Mouse (Mus musculus) c-Kit-negative CD71-positive TER-119-positive erythroid progenitor cells, embryonic 14.5 days (primary cell): ENCODE measurements around the gene Nup98.

Experiments
- DNase-seq: peaks from one replicate; pipeline ENCODE4 v3.0.0-alpha.2; 2013; ENCODE audit warnings: low read depth, low spot score

Nup98 gene

DNA sequence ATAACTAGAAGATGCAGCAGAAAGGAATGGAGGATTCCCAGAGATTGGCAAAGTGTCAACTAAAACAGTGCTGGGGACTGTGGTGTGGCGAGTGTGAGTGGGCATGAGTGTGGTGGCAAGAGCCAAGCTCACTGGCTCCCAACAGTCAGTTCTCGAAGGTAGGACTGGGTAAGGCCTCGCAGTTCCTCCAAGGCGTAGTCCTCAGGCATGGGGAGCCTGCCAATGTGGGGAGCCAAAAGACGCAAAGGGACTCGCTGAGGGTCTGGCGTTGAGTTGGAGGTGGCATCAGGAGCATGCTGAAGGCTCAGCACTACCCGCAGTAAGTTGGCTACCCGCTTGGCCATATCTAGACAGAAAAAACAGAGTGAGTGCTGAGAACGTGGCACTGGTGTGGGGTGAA lies 89.7 kb downstream of the Nup98 start:
- no peak for DNase-seq

DNA sequence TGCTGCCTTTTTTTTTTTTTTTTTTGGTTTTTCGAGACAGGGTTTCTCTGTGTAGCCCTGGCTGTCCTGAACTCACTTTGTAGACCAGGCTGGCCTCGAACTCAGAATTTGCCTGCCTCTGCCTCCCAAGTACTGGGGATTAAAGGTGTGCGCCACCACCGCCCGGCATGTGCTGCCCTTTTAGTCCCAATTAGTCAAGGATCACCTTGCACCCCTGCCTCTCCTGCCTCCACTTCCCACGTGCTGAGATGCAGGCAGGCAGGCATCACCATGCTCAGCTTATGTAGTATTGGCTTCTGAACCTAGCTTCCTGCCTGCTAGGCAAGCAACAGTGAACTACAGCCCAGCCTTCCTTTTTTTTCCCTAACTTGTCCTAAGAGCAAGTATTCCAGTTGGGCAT lies 92.6 kb downstream of the Nup98 start:
- DNase-seq = no peak

DNA sequence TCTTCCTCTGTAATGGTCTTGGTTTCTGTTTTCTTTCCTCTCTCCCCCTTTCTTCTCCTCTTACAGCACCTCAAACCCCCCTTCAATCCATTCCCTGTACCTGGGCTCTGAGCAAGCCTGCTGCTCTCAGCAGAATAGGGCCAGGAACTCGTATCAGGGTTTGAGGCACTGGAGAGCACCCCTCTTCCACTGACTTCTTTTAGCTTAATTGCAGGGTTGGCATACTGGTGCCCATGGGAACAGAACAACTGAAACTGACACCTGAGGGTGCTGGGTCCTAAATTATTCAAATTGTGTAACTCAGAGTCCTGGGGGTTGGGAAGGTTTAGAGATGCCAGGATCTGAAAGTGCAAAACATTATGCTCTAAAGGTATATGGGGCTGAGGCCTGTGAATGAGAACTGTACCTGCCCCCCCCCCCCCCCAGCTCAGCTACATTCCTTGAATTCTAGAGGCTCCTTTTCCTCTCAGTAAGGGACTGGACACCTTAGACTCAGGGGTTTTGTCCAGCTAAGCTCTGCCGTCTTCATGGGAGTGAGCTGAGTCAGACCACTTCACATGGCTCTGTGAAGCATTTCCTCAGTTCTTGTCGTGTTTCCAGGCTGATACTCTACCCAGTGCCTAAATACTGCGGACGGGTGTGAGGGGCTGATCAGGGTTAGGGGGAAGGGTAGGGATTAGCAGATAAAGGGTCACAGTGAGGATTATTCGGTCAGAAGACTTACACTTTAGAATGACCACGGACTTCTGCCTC lies 93.2 kb downstream of the Nup98 start, which contains the start of gene Chrna10:
Gene Chrna10, minus strand, starts transcription at position 250 of the 753 bp plus-strand sequence.
- DNase-seq = no peak

DNA sequence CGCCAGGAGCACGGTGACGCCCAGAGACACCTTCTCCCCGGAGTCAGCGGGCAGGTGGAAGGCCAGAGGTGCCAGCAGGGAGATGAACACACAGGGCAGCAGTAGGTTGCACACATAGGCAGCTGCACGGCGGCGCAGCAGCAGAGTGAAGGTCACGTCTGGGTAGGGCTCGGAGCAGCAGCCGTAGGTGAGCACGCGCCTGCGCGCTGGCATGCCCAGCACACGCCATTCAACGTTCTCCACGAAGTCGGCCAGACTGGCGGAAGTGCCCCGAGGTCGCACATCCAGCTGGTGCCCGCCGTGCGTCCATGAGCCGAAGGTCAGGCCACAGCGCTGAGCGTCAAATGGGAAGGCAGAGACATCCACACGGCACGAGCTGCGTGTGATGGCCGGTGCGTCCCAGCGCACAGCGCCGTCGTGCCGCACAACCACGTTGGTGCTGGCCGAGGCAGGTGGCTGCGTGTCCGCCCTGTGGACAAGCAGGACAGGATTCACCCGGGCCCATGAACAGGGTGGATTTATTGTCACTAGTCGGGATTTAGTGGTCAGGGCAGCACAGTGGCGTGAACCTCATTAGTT lies 96.7 kb downstream of the Nup98 start:
- no peak for DNase-seq

DNA sequence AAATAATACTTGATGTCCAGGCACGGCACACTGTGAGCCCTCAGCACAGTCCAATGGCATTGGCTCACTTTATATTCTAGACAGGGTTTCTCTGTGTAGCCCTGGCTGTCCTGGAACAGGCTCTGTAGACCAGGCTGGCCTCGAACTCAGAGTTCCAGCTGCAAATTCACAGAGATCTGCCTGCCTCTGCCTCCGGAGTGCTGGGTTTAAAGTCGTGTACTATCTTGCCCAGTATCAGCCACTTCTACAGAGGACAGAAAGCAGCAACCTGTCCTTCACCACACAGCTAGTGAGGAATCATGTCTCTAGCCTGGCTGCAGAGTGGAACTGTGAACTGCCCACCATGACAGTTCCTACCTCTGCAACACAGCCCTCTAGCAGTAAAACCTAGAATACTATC lies 100.2 kb downstream of the Nup98 start:
- no peak for DNase-seq

DNA sequence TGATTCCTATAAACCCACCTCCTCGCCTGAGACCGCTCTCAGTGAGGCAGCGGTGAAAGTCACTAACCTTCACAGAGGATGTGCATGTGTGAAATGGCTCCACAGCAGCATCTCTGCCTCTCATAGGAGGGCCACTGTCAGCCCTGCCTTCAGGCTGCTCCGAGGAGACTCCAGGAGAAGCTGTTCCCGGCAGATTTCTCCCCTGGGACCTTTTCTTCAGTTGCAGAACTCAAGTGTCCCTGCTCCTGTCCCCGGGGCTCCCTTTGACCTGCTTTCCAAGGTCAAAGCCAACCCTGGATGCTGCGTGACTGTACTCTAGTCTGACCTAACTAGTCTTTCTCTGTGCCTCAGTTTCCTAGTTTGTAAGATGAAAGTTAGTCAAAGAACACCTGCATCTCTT lies 100.8 kb downstream of the Nup98 start, which contains the start of gene Art5:
Gene Art5, minus strand, starts transcription at position 319 of the 400 bp plus-strand sequence.
- DNase-seq = no peak

DNA sequence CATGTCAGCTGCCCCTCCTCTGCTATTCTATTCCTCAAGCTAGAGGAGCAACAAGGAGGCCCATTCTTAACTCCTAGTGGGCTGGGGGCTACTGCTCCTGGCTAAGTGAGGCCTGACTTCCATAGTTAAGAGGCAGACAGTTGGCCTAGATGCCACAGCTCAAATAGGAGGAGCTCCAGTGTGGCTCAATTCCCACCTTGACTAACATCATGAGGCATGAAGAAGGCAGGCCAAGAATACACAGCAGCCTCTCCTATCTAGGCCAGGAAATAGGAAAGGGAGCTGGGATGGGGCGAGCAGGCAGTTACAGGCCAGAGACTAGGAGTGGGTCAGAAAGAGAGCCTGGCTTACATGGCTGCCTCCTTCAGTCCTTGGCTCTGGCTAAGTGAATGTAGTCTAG lies 101.8 kb downstream of the Nup98 start:
- no peak for DNase-seq

DNA sequence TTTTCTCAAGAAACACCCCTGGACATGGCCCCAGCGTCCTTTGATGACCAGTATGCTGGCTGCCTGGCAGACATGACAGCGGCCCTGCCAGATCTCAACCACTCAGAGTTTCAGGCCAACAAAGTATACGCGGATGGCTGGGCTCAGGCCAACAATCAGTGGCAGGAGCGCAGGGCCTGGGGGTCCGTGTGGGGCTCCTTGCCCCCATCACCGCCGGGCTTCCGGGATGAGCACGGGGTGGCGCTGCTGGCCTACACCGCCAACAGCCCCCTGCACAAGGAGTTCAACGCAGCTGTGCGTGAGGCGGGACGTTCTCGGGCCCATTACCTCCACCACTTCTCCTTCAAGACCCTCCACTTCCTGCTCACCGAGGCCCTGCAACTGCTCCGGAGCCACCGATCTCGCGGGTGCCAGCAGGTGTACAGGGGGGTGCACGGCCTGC lies 103.3 kb downstream of the Nup98 start:
- no peak for DNase-seq

DNA sequence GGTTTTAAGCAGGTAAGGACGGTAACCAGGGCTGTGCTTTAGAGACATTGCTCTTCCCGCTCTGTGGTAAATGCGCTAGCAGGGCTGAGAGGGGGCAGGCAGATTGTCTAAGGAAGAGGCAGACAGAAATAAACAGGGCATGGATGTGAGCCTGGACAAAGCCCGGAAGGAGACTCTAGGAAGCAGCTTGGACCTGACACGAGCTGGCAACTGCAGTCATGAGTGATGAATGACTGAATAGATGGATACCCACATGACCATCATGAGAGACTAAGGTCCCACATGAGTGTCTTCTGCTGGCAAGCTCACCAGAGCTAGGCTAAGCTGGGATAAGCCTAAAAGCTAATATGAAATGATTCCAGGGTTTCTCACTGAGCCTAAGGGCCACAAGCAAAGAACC lies 105.8 kb downstream of the Nup98 start:
- DNase-seq = no peak

DNA sequence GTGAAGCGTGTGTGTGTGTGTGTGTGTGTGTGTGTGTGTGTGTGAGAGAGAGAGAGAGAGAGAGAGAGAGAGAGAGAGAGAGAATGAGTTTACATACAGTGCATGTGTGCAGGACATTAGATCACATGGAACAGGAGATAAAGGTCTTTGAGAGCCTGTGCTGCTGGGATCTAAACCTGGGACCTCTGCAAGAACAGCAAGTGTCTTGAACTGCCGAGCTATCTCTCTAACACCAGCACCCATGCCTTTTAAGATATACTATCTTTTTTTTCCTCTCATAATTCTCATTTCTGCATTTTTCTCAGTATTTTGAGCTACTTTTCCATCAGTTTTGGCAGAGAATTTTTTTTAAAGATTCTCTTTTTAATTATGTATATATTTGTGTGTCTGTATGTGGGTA lies 106.4 kb downstream of the Nup98 start:
- DNase-seq = no peak

DNA sequence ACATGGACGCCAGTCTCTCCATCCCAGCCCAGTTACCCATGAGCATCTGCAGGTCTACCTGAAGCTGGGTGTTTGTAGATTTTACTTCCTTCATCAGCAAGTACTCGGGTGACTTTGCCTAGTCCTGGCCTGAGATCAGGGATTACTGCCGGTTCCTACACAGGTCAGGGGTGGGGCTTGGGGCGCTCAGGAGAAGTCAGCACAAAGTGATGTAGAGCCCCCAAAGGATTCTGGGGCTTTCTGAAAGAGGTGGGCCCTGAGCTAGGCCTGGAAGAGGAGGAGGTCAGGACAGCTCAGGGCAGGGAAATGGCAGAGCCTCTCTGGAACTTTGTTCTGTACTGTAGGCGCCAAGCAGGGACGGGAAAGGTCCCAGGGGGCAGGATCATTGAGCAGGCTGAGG lies 107.3 kb downstream of the Nup98 start:
- no peak for DNase-seq

DNA sequence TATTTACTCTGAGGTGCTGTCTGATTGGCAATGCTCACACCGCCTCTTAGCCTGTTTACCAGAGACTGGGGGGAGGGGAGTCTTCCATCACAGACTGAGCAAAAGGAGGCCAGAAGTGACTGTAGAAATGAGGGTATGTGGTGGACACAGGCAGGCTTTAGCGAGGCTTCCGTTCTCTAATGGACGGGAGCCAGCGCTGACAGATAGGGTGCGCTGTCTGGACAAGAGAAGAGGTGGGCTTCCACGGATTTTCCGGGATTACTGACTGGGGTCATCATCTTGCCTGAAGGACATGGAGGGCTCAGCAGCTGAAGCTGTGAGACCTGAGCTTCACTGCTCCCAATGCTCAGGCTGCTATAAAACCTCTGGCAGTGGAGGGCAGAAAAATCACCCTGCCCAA lies 107.7 kb downstream of the Nup98 start:
- no peak for DNase-seq

DNA sequence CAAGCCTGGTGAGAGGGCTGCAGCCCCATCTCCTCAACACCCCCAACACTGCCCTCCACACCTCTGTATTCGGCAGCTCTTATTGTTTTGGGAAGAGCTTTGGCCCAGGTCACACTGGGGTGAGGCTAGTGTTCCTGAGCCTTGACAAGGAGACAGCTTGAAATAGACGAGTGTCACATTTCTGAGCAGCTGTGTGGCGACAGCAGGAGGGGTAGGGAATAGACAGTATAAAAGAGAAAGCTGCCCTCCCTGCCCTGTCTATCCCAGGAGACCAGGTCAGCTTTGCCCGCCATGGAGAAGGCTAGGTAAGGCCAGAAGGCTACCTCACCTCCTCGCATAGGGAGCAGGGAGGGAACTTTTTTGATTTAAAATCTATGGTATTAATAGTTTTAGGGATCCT lies 108.5 kb downstream of the Nup98 start, which contains the start of gene Art1:
Gene Art1, plus strand, starts transcription at position 257 of the 400 bp plus-strand sequence.
- no peak for DNase-seq

DNA sequence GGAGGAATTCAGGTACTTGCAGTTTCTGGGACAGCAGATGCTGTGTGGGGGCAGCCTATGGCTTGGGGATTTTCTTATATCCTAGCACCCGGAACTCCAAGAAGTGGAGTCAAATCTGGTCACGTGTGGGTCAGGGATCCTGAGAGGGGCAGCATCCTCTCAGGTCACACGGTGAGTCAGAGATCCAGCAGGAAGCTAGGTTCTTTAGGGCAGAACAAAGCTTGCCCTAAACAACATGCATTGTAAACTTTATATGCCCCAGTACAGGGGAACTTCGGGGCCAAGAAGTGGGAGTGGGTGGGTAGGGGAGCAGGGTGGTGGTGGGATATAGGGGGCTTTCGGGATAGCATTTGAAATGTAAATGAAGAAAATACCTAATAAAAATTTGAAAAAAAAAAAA lies 109.1 kb downstream of the Nup98 start:
- DNase-seq = no peak

DNA sequence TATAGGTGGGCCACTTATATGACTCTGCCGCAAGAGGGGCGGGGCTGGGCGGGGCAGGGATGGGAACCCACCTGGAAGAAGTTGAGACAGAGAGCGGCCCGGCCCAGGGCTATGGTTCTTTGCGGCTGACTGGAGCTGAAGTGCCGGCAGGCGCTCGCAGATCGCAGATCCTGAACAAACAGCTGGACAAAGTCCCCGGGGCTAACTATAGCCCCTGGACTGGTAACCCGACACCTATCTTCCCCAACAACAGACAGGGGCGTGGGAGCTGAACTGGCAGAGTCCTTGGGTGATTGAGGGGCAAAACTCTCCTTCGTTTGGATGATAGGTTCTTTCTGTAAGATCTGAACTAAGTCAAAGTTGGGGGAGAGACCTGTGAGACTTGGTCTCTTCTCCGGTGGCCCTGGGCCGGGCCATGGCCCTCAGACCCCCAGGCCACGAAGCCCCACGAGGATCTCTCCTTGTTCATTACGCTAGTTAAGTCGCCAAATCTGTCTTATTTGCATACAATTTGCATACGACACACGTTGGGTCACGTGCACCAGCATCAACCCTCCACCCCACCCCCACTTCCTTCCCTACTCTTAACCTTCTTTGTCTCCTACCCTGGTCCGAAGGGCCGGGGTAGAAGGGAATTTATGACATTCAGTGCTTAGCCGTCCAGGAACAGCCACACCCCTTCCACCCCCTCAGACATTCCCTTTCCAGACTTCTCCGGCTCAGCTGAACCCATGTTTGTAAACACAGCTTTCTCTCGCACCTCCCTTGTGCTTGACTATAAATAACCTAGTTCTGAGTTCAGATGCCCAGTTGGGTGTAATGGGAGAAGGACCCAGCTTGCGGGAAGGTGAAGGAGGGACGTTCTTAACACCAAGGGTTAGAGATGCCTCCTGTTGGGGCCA lies 110.0 kb downstream of the Nup98 start:
- DNase-seq = no peak

DNA sequence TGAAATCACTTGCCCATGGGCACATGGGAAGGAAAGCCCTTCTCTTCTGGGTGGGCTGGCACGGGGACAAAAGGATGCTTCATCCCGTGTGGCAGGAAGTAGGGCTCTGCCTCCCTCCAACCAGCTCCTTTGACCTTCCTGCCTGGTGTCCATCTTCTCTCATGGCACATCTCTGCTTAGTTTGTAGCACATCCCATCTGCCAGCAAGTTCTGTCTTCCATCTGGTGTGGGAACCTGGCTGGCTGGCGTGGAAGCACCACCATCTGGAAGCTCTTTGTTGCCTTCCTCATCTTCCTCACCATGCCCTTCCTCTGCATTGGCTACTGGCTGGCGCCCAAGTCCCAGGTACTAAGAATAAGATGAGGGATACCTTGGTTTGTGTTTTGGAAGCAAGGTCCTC lies 122.6 kb downstream of the Nup98 start:
- DNase-seq = no peak

DNA sequence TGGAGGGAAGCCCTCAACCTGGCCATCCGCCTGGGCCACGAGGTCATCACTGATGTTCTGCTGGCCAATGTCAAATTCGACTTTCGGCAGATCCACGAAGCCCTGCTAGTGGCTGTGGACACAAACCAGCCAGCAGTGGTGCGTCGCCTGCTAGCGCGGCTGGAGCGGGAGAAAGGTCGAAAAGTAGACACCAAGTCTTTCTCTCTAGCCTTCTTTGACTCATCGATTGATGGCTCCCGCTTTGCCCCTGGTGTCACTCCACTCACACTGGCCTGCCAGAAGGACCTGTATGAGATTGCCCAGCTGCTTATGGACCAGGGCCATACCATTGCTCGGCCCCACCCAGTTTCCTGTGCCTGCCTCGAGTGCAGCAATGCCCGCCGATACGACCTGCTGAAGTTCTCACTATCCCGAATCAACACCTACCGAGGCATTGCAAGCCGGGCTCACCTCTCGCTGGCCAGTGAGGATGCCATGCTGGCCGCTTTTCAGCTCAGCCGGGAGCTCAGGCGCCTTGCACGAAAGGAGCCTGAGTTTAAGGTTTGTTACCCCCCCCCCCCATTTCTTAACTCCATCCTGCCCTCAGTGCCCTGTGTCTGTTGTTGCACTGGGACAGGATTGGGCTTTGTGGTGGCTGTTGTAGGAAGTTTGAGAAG lies 125.8 kb downstream of the Nup98 start:
- DNase-seq = no peak

DNA sequence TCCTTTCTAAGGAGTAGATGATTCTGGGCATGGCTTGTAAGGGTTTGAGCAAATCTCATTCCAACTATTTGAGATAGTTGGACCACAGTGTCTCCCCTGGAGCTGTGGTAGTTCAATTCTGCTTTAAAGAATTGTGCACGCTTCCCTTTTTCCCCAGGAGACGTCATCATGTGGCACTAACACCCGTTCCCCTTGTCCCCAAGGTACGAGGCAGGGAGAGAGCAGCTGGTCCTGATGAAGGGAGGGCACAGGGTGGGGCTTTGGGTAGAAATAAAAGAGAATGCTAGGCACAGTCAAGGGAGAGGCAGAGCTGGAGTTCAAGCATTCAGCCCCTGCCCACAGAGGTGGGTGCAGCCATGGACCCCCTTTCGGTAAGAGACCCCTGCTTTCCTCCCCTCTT lies 127.2 kb downstream of the Nup98 start, which contains the start of gene Trpc2:
Gene Trpc2, plus strand, starts transcription at position 301 of the 400 bp plus-strand sequence.
- no peak for DNase-seq

DNA sequence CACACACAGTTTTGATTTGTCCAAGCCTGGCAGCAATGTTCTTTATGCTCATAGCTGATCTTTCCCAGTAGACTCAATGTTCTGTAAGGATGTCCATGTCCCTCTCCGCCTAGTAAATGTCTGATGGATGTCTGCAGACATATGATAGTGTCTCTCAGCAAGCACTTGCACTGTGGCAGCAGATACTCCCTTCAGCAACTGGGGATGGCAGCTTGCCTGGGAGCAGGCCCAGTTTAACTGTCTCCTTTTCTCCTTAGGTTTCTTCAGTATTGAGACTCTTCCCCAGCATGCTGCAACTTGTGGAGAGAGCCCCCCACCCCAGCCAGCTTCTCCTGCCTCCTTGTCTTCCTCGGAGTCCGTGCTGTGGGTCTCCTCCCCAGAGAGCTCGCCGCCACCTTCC lies 128.2 kb downstream of the Nup98 start:
- DNase-seq = no peak

DNA sequence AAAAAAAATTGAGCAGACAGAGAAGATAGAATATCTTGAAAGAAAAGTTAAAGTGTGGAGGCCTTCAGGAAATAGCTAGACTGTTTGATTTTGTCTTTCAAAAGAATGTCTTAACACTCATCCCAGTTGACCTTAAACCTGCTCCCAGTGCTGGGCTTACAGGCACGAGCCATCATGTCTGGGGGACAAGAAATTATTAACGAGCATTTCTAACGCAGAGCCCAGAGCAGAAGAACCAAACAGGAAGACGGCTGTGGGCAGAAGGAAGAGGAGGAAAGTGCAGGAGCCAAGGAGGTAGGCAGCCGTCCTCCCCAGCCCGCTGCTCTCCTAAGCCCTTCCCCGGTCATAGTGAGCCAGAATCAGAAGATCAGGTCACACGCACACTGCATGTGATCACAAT lies 129.7 kb downstream of the Nup98 start:
- DNase-seq = no peak

DNA sequence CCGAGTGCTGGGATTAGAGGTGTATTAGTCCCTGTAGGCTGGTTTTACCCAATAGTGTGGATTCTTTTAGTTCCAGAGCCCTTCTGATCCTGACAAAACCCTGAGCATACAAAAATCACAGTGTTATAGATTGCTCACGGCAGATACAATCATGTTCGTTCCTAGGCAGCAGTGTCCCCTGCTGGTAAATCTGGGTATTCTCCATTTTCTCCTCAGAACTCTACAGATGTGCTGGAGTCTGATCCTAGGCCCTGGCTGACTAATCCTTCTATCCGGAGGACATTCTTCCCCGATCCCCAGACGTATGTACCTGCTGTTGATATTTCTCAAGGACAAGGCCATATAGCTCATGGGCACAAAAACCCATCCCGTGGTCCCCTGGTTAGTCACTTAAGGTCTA lies 131.5 kb downstream of the Nup98 start:
- DNase-seq = no peak
